Mouse (Mus musculus) left cerebral cortex, adult 2 months (tissue): ENCODE measurements at regions not wholly inside any gene's neighbourhood (a gene's known extent, or its start where the extent isn't known, plus 50 kb on each side); places are given as distances from the start of the nearest gene placed in this dataset.

Experiments
- DNase-seq, 2 experiments: peaks; one replicate each; pipeline ENCODE4 v3.0.0; 2021 to 2022; ENCODE audit warnings: low spot score in 2 of 2, mixed read lengths in 1 of 2; ENCODE audit errors: extremely low spot score in 1 of 2
- H3K27ac ChIP-seq: fragments of 200-600 bp; 2 replicates; pipeline ENCODE4 v1.8.1; 2022
- H3K4me3 ChIP-seq: fragments of 200-600 bp; 2 replicates; pipeline ENCODE4 v1.8.1; 2022
- CTCF ChIP-seq: fragments of 200-600 bp; IDR thresholded peaks from 2 replicates; pipeline ENCODE4 v1.8.1; 2022; ENCODE audit warnings: antibody characterized with exemption, mild to moderate bottlenecking, moderate library complexity
- intact Hi-C: fragments of 180-260 bp; cut with DNase I; formaldehyde crosslinking; loops from one replicate; pipeline ENCODE4 v1.15.1; 2025

DNA sequence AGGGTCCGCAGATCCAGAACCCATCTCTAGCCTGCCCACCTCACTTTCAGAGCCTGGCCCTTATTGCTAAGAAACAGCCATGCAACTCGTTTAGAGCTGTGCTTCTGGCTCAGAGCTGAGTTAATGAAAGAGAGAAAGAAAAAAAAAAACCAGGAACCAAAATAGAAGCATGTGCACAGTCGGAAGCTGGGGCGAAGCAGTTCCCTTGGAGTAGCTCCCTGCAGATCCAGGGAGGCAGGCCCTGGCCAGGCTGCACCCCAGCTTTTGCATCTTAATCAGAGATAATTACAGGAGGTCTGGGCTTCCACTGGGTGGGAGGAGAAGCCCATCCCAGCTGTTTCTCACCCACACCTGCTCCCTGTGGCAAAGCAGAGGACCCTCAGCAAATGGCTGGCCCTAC, 53.9 kb downstream of the Adra2c start:
- TF ChIP-seq CTCF = no peak
- peak in 1 of 2 experiments; percentile 33 for DNase-seq
- Histone ChIP-seq H3K27ac (peak overlapping the region; percentile 69), H3K4me3 (no peak overlapping the region)
- intact Hi-C loops = loop anchor here (1.0 to 5.0 kb wide), 2 partner anchors 55 to 195 kb away; partner anchors contain the start of gene Adra2c

DNA sequence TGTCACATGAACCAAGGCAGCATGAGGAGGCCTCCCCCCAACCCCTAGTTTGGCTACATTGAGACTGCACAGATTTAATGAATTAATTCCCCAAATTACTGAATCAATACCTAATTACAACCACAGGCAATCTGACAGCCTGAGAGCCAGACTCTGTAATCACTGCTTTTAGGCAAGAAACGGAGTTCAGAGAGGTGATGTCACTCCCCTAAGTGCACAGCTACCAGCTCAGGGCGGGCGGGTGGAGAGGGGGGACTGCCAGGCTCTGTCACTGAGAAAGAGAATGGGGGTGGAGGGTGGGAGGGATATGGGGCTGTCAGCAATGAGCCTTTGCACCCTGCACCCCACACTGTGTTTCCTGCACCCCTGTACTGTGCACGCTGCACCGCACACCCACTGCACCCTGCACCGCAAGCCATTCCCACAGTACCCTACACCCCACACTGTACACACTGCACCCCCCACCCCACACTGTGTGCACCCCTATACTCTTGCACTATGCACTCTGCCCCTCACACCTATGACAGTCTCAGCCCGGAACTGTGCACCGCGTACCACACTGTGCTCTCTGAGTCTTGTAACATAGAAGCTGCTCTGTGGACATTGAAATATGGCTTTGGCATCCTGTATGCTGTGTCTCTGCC, 54.4 kb upstream of the Hmx1 start:
- intact Hi-C loops = loop anchor here (5.0 kb wide), 1 partner anchor 57 kb away; the partner anchor contains the start of gene Adra2c
- H3K27ac ChIP-seq = no peak overlapping the region
- DNase-seq = no peak
- TF ChIP-seq CTCF = no peak
- H3K4me3 ChIP-seq = no peak overlapping the region

DNA sequence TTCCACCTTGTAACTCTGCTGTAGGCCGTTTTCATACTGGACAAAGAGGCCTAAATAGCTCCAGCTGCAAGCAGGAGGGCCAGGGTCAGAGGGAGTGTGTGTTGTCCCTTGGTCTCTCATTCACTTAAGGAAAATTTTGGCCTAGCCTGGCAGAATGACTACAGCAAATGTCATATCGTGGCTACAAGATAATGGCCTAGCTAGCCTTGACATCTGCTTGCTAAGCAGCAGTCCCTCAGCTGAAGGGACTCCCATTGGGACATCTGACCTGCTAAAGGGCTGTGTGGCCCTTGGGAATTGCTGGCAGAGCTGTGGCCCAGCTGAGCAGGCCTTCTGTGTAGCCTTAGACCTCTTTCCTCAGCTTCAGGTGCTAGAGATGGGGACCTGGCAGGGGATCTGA, 53.8 kb upstream of the Hmx1 start:
- DNase-seq = no peak
- intact Hi-C loops = no loop called here
- Histone ChIP-seq H3K27ac (no peak overlapping the region), H3K4me3 (no peak overlapping the region)
- TF ChIP-seq CTCF = no peak
